Mouse (Mus musculus) granulocyte monocyte progenitor cell, adult 5-6 weeks (primary cell): ENCODE data around the gene Grin2a. TPM values are rescaled to one million over a fixed set of nuclear protein-coding genes. Genes with fewer than 3 reads are reported as not detected.

Experiments
- ATAC-seq: replicated peaks from 2 replicates; pipeline ENCODE4 v1.8.0; 2016; ENCODE audit warnings: mild to moderate bottlenecking, moderate TSS enrichment, inconsistent platforms; ENCODE audit not compliant: poor library complexity, severe bottlenecking
- total RNA-seq, 2 experiments: library from RNA; stranded (forward) in 1 of 2; stranded (reverse) in 1 of 2; fragments of 200-712, 200-1000 nt in 1 of 2; fragments of >200 nt in 1 of 2; fragmentation: Nextera tagmentation in 1 of 2; gene quantifications; 2 replicates each; pipeline ENCODE4 v1.2.3; 2014 to 2017

Grin2a gene
- total RNA-seq, 2 experiments from 2014 or later = not detected

DNA sequence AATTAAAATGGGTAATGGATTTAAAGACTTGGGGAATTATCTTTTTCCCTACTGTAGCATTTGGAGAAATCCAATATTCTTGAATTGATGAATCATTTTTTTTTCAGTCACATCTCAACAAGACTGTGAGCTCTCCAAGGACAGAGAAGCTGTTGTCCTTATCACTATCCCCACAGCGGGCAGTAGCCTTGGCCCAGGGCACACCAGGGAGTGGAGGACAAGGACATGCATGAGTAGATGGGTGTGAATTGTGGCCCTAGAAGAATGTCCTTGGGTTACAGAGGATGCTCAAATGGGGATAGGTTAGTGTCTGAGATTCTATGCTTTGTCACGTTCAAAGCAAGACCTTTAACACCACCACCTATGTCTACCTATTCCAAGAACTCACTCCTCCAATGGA is 231.3 kb downstream of the Grin2a start:
- no peak for ATAC-seq

DNA sequence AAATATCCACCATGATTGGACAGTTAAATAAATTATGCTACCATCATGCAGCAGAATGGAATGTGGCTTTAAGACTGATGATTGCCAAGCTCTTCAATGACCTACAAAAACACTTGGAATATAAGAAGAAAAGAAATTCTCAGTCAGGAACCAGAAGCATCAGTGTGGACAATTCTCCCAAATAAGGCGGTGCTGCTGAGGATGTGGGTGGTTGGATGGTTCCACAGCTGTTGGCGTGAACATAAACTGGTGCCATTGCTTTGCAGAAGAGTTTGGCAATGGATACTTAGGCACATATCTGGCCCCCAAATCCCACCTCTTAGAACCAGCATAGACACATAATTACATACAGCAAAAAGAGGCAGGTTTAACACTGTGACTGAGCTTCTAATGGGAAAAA is 235.0 kb downstream of the Grin2a start:
- ATAC-seq = no peak

DNA sequence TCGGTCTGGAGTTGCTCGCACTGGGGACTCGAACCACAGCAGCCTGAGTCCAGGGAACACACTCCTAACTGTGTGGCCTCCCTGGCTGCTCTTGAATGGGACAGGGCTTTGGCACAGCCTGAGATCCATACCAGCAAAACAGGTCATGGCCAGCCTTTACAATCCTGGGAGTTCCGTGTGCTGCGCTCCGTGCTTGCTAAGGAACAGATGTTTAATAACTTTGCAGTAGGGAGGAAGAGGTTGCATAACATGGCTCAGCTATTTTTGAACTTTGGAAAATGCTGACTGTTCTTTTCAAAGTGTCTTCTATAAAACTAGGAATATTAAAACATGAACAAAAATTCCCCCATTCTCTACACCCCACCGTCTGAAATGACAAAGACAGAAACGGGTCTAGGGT is 238.5 kb downstream of the Grin2a start:
- ATAC-seq = no peak

GRCm38 (mm10) chr16:9754061-9754460 is 241.3 kb downstream of the Grin2a start:
- ATAC-seq = no peak

DNA sequence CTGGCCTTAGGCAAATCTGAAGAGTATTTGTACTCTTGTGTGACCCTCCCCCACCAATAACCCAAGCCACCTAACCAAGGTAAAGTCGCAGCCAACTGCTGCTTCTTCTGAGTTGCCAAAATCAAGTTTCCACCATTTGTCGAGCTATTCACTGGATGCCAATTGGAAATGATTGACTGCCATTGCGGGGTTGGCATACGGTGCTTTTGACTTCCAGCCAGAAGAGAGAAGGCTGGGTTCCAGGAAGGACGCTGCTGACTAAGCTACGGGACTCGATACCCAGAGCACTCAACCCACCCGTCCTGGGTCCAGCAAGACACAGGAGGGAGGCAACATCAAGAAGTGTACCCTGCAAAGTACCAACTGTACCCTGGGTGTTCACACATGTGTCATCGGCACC is 242.3 kb downstream of the Grin2a start:
- no peak for ATAC-seq

GRCm38 (mm10) chr16:9752600-9752999 is 242.8 kb downstream of the Grin2a start:
- no peak for ATAC-seq

DNA sequence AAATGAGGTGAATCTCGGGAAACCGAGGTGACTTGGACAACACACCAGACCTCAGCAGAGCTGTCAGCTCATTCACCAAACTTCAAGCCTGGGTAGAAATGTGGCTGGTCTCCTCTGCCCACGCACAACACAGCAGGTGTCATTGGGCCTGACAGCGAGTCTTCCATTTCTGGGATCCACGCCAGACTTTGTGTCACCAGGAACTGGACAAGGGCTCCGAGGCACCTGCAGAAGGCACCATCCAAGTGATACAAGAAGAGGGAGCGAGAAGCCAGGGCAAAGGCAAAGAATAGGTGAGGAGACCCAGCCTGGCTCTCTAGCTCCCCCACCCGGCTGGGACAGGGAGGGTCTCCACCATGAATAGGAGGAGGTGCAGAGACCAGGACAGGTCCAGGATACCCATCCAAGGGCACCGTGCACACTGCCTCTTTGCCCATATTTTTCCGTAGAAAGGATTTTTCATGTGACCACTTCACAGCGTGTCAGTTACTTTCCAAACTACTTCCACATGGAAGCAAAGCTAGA is 244.3 kb downstream of the Grin2a start:
- ATAC-seq = no peak

GRCm38 (mm10) chr16:9749661-9750060 is 245.7 kb downstream of the Grin2a start:
- ATAC-seq = no peak

DNA sequence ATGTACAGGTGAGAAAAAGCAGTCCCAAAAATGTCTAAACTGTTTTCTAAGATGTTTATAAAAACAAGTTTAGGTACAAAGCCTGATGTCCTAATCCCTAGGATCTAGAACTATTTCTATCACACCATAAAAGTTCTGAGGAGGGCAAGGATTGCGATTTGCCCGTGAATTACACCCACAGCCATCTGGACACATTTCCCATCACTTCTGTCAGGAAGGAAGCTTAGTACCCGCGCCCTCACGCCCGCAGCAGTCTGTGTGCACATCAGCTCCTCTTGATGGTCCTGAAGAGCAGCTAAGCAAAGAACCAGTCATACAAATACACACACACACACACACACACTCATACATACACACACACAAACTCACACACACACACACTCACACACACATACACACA is 252.9 kb downstream of the Grin2a start:
- ATAC-seq = no peak

DNA sequence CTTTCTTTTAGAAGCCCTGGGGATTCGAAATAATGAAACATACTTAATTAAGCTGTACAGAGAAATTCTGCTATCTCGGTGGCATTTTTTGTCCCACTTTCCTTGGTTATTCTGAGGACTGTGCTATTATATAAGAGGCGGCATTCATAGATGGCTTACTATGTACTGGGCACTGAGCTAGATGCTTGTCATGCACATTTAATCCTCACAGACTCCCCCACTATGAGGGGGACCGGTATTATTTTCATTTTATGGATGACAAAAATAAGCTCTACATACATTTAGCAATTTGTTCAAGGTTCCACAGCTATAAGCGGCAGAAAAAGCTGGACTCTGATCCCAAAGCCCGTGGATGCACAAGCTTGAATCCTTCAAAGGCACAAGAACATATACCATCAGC is 256.7 kb downstream of the Grin2a start:
- no peak for ATAC-seq

DNA sequence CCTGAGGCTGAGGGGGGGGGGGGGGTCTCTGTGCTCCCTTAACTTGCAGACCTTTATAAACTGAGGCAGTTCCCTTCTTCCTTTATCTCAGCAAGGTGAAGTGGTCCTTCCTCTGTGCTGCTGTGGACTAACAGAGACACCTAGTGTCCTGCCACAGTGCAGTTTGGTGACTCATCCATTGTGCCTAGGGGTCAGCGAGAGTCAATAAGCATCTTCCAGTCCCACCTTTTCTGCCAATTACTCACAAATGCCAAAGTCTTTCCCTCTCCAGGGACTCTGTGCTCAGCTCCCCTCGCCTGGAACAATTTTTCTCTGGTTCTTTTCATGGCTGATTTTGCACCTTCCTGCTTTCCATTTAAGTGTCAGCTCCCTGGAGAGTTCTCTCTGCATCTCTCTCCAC is 258.2 kb downstream of the Grin2a start:
- ATAC-seq = no peak

GRCm38 (mm10) chr16:9735365-9736080 is 259.8 kb downstream of the Grin2a start:
- ATAC-seq = no peak

GRCm38 (mm10) chr16:9727603-9728002 is 267.8 kb downstream of the Grin2a start:
- ATAC-seq = no peak

- no peak for ATAC-seq
Observed at GRCm38 (mm10) chr16:9725578-9726113, 269.7 kb downstream of the Grin2a start.

GRCm38 (mm10) chr16:9711398-9711797 is 284.0 kb downstream of the Grin2a start:
- ATAC-seq = no peak

- no peak for ATAC-seq
Observed at GRCm38 (mm10) chr16:9709921-9710320, 285.4 kb downstream of the Grin2a start.

DNA sequence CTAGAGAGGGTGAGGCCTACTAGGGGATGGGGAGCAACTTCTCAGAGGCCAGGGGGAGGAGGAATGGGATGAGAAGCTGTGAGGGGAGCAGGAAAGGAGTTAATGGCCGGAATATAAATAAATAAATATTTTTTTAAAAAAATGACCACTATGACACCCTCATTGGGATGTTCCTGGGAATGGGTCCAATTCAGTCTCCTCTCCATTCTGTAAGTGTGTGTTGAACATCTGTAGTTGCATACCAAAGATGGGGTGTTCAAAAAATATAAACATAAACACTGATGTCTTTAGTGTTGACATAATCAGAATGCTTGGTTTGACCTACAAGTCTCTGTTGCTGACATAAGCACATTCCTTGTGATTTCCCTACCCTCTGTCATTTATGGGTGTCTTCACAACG is 298.2 kb downstream of the Grin2a start:
- no peak for ATAC-seq

GRCm38 (mm10) chr16:9694081-9694480 is 301.3 kb downstream of the Grin2a start:
- no peak for ATAC-seq

DNA sequence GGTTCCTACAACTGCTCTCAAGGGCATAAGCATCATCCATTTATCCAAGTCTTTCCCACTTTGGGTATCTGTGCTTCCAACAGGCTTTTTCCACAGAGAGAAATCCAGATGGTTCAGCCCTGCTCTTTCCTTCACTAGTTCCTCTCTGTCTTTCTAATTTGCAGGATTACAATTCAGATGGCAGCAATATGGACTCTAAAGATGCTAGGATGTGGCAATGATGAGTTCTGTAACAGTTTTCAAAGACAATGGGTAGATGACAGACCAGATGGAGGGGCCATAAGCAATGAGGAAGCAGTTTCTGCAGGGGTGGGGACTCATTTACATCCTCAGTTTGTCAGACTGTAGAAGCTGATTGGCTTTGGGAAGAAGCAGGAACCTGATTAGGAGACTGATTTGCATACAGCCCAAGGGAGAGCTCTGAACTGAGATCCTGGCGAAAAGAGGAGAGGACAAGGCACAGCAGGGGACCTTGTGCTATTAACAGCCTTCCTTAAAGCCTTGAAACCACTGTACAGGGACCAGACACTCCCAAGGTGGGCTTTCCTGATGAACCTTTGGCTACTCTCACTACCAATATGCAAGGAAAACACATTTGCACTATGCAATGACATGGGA is 306.7 kb downstream of the Grin2a start:
- ATAC-seq = no peak

DNA sequence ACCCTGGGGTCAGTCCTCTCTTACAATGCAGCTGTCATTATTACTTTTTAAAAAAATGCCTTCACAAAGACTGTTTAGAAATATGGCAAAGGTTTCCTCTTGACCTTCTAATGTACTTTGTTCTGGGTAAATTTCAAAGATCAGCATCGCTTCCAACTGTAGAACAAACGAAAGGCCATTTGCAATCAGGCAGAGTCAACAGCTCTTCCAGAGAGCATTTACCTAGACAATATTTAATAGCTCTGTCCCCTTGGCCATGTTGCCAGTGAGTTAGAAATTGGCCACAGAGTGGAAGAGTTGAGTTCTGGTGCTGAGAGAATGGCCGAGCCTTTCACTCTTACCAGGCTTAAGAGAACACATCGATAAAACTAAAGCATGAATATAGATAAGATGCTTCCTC is 314.8 kb downstream of the Grin2a start:
- ATAC-seq = no peak

DNA sequence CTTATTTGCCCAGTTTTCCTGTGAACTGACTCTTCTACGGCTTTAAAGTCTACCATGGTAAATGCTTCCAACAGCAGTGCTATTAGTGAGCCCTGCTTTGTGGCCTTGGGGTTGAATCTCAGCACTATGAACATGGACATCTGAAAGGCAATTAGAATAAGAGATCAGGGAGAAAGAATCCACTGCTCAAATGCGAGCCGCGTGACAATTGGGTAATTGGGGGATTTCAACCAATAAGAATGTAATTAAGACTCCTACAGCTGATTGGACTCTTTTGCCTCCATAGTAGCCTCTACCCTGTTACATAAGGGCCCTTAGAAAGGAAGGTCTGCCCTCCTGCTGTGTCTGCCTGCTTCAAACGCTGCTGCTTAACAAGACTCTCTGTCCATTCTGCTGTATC is 315.4 kb downstream of the Grin2a start:
- ATAC-seq = no peak

GRCm38 (mm10) chr16:9678750-9679149 is 316.6 kb downstream of the Grin2a start:
- no peak for ATAC-seq
